Mouse (Mus musculus) cerebellum, adult 8-10 months (tissue): ENCODE results near the gene Plekhg1.

Experiments used
- DNase-seq: peaks from one replicate; pipeline ENCODE4 v3.0.0; 2022

Plekhg1 gene

DNA sequence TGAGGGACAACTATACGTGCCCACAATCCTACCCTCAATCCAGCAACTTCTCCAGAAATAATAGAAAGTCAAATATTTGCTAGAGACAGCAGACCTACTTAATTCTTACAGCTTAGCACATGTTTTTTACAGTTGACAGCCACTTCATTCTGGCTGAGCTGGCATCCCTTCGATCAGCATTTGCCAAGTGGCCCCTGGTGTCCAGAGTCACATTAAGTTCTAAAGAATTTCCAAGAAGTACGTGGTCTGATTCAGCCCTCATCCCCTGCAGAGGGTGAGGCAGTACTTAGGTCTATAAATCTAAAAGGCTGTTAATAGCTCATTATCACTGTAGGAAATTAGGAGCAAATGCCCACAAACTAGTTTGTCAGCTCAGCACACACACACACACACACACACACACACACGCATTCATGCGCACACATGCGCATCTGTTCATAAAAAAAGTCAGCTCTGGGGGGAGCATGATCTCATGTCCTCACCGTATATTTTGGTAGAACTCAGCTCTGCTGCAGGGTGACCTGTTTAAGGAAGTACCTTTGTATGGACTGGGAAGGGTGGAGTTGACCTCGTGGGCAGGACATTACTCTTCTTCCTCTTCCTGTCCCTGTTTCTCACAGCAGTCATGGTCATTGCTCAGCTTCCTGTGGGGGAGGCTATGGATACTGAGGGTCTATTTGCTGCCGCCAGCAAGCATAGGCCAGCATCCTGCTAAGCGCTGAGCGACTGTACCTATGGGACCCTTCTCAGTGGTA lies 91.6 kb downstream of the Plekhg1 start:
- no peak for DNase-seq

DNA sequence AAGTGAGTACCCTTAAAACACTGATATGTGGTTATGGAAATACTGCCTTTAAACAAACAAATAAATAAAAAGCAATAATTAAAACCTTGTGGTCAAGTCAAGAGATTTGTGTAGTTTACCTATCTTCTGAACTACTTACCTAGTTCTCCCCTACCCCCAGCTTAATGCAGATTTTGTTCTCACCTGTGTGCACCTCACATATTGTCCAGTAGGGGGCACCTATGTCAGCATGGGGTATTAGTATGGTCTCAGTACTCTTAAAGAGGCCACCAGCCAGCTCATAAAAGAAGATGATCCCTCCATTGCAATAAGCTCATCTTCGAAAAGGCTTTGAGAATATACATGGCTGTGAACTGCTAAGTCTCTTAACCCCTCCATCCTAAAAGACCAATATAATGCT lies 93.9 kb downstream of the Plekhg1 start:
- no peak for DNase-seq

DNA sequence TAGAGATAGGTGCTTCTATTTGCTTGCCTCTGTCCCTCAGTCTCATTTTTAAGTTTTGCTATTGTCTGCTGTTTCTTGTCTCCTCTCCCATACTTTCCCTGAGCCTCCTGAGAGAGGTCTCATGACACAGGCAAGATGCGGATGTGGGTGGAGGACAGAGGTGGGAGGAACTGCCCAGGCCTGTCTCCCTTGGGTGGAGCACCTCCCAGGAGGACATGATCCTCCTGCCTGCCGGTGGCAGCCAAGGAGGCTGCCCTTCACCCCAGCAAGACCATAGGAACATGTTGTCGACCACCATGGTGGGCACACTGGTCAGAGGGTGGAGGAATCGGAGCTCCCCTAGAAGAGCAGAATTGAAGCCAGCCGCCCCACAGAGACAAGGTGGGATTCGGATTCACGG lies 94.5 kb downstream of the Plekhg1 start:
- no peak for DNase-seq

- no peak for DNase-seq
These were observed 95.5 kb downstream of the Plekhg1 start for GRCm38 (mm10) chr10:3835616-3836015.

DNA sequence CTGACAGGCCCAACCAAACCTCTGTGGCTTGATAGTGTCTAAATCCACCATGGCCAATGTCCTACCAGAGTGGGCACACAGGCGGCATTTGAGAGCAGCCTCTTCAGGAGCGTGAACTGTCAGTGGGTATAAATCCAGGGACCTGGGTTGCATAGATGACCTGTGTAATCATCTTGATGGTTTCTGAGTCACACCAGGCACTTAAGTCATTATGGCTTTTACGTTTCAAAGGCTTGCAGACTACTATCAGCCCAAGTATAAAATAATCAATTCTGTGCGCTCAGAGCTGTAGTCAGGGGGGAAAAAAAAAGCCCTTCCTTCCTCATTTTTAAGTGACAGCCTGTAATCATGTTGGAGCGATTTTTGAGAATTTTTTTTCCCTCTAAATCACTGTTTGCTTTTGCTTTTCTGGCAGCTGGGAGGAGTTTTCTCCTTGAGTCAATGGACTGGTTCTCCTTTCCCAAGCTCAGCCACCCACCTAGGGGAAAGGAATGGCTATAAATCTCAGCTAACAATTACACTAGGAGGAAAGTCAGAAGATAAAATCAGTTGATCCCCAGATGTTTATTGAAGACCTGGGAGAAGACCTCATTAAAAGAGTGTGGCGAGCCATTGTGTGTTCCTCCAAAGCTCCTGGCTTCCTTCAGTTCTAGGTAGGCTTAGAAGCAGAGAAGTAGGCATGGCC lies 99.7 kb downstream of the Plekhg1 start:
- no peak for DNase-seq

GRCm38 (mm10) chr10:3844430-3844829 lies 104.3 kb downstream of the Plekhg1 start:
- DNase-seq: no peak

GRCm38 (mm10) chr10:3847021-3847420 lies 106.9 kb downstream of the Plekhg1 start:
- no peak for DNase-seq

DNA sequence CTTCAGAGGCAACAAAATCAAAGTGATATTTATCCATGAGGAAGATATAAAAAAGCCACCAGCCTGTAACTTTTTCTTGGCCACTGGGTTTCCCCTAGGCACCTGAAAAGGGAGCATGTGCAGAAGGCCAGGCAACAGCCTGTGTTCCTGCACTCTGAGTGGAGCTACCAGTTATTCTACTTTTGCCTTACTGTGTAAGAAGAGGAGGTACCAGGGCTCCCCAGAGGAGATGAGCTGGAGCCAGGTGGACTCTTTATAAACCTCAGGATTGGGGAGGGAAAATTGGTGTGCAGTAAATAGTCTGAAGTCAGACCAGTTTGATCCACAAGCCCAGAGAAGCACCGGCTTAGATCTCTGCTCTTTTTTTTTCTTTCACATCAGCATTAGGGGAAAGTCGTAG lies 111.3 kb downstream of the Plekhg1 start:
- DNase-seq: no peak

- DNase-seq: no peak
These were observed 112.6 kb downstream of the Plekhg1 start for GRCm38 (mm10) chr10:3852733-3853132.

GRCm38 (mm10) chr10:3857912-3858311 lies 117.7 kb downstream of the Plekhg1 start:
- no peak for DNase-seq

- DNase-seq: no peak
These were observed 118.3 kb downstream of the Plekhg1 start for GRCm38 (mm10) chr10:3858437-3858836.

DNA sequence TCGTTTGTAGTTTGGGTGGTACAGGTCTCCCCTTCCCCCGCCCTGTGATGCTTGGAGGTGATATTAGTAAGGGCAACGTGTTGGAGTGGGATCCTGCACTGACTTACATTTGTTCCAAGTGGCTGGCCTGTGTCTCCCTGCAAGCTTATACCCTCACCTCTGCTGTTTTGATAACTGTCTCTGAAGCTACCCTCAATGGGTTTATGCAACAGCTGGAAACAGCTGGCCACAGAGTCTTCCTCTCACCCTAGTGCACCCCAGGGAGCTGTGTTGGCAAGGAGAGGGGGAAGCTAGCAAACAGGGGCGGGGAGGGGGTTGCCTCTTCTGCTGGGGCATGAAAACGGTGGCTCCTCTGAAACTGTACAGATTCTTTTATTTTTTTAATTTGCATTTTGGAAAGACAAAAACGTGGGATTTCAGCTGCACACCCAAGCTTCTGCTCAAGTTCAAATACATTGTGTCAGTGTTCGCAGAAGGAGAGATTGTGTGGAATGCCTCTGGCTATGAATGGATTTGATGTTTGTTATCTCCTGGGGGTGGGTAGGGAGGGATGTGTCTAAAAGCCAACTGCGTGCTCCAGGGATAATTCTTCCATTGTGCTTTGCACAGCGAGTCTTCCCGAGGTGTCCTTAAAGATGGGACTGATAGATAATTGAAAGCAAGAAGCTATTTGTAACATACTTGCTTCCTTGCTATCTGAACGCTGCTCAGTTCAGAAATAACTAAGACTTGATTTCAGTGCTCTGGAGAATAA lies 119.0 kb downstream of the Plekhg1 start:
- no peak for DNase-seq

DNA sequence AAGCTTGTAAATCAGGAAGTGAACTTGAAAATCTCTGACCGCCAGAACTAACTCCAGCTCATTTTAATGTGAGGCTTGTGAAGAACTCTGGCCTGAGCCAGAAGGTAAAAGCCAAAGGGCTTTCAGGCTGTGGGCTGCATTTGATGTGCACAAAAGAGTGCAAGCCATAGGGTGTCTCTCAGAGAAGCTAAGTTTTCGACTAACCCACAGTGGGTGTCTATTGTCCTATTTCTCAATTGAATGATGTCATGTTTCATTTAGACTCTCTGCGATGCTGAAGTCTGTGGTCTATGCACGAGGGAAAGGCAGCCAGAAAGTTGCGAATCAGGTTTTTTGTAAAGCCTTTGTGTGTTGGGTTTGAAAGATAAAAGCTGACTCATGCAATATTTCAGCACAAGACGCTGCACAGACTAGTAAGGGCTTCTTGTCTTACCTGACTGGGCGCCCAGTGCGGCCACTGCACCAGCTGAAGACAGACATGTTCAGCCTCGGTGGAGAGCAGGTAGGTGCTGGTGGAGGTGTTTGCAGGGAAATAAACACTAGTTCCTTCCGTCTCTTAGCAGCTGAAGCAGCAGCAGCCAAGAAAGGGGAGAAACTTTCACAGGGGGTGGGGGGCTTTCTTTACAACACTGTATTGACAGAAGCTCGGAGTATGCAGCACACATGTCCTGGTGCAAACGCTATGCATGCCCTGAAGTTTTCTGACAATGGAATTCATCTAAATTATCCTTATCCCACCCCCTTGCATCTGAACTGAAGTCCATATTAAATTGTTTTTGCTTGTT lies 123.4 kb downstream of the Plekhg1 start:
- no peak for DNase-seq

DNA sequence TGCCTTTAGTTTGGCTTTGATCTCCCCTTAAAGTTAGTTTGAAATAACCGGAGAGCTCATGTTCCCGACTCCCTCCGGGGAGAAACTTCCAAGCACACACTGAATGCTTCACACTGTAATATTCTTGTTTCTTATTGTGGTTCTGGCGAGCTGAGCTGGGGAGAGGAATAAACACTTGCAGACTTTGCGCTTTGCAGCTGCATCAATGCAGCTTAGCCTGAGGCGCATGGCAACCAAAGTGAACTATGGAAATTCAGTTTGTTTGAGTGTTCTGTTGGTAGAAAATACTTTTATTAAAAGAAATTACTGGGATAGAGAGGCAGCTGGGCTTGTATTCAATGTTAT lies 124.0 kb downstream of the Plekhg1 start:
- no peak for DNase-seq

DNA sequence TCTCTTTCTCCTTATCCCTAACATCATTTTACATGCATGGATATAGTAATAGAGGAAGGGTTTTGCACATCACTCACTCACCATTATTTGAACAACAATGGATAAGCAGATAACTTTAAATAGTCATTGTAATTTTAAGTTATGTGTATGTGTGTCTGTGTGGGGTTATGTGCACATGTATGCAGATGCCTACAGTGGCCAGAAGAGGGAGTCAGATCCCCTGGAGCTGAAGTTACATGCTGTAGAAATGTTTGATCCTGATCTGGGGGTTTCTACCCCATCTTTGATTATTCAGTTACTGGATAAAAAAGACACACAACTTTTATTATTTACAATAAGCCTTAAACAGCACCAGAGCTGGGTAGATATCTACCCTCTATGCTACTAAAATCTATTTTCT lies 127.1 kb downstream of the Plekhg1 start:
- DNase-seq: no peak

GRCm38 (mm10) chr10:3870828-3871227 lies 130.7 kb downstream of the Plekhg1 start:
- no peak for DNase-seq

DNA sequence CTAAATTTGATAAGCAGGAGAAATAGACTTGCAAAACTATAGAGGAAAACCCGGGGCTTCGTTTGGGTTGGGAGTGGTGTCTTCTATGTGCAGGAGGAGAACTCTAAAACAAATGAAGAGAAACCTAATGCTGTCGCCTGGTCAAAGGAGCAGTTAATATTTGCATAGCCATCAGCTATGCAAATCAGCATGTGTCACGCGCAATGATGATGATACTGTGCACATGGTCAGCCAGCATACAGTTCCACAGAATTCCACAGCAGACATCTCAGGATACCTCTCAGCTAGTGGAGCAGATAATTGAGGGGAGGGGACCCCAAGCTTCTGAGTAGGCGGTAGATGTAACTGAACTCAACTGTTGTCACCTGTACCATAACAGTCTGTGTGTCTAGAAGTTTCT lies 133.3 kb downstream of the Plekhg1 start:
- no peak for DNase-seq

GRCm38 (mm10) chr10:3877852-3878535 lies 137.8 kb downstream of the Plekhg1 start:
- no peak for DNase-seq

DNA sequence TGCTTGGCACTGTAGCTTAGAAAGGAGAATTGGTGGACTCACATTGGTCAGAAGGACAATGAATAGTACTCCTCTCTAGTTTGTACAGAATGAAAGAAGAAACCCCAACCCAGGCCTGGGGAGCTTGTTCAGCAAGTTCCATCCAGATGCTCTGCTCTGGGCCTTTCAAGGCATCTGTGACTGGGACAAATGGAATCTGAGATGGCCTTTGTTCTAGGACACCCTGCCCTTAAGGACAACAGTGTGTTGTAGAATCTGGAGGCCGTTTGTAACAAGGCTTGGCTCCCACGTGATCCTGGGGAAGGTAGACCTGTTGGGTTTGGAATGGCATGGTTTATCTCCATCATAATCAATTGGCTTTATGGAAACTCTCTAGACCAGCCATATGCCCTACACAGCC lies 141.0 kb downstream of the Plekhg1 start:
- no peak for DNase-seq

GRCm38 (mm10) chr10:3888510-3888909 lies 148.3 kb downstream of the Plekhg1 start:
- no peak for DNase-seq

DNA sequence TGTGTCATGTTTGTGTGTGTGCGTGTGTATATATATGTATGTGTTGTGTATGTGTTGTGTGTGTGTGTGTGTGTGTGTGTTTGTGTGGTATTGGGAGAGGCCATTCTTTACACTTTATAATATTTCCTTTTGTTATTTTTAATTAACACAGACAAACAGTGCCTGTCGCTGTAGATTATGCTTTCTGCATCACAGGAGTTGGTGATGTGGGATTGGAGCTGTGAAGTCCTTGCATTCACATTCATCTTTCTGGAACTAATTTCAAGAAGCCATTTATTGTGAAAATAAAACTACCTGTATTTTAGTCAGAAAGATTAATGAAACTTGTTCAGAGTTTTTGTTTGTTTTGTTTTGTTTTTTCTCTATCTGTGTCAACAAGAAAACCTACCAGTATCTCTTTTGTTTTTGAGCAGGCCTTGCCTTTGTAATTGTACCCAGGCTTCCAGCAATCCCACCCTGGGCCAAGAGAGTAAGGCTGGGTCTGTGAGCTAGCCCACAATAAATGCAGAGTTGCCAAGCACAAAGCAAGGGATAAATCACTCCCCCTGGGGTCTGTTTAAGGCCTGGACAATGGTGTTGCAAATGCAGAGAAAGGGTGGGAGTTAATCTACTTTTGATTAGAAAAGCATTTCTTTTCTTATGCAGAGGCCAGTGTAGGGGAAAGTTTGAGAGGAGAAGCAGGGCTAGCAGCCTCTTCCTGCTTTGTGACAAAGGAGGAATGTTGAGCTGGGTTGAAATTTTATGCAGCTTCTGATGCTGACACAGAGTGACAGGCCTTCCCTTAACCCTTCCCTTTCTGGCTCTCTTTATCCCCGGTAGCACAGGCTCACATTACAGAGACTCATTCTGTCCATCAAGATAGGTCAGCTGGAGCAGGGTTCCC lies 151.5 kb downstream of the Plekhg1 start:
- no peak for DNase-seq

- no peak for DNase-seq
These were observed 152.2 kb downstream of the Plekhg1 start for GRCm38 (mm10) chr10:3892368-3892767.
